Mouse (Mus musculus) CD4-positive, CD25-positive, alpha-beta regulatory T cell, adult 4 months (primary cell): ENCODE measurements around the gene Mbl2. TPM values are rescaled to one million over a fixed set of nuclear protein-coding genes. Genes with fewer than 3 reads are reported as not detected.

ENCODE experiments used
- polyA plus RNA-seq, 2 experiments: library from polyadenylated mRNA; unstranded; fragments of 100-300 nt; shearing (Covaris generic); gene quantifications; one replicate each; pipeline ENCODE4 v1.2.1; 2017

Mbl2 gene
- polyA plus RNA-seq, 2 experiments from 2014 or later: not detected

Other genes with a start within 250 kb of the Mbl2 start
- not detected for gene Trpd52l3, start 229.2 kb upstream of the Mbl2 start, polyA plus RNA-seq
- gene Uhrf2, start 202.4 kb upstream of the Mbl2 start, polyA plus RNA-seq: 10 to 100 TPM; 33.8 to 49.0 TPM
- under 1 TPM in 1 of 2 experiments, not detected in 1; 0.15 TPM for gene Gldc, start 57.5 kb upstream of the Mbl2 start, polyA plus RNA-seq